Mouse (Mus musculus): ENCODE results near the gene Olfr806. TPM values are rescaled to one million over a fixed set of nuclear protein-coding genes. Genes with fewer than 3 reads are reported as not detected.

Gene Olfr806
- total RNA-seq (2023), result not detected in 2 replicates

DNA sequence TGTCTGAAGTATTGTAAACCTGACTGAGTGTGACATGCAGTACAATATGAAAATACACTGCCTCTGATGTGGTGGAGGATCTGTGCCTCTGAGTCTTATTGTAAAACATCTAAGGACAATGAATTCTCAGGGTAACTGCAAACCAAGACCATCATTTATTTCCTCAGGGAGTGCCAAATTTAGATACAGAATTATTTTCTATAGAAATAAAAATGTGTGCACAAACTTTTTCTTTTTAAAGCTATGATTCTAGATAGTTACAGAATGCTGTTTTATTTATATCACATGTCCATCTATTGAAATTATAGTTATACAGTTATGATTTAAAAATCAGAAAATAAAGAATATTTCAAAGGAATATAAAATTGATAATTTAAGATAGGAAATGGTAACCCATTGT, at the start of gene Olfr806:
Olfr806 (minus strand) TSS at position 101 of the 400 bp plus-strand sequence.

DNA sequence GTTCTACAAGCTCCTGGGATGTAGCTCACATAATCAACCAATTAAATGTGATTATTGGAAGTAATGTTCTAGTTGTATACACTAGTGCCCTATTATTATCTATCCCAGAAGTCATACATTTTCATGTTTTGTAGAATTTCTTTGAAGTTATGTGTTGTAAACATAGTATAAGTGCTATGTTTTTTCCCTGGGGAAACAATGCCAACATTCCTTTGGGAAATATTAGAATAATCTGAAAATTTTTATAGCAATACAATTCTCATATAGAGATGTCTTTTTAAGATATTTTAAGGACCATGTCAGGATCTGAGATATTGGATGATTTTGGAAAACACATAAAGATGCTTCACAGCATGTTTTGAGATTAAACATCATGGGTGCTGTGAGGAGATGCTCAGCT, 32.6 kb upstream of the Olfr806 start, which contains the start of gene Olfr809:
Olfr809 (plus strand) TSS at position 301 of the 400 bp plus-strand sequence.

DNA sequence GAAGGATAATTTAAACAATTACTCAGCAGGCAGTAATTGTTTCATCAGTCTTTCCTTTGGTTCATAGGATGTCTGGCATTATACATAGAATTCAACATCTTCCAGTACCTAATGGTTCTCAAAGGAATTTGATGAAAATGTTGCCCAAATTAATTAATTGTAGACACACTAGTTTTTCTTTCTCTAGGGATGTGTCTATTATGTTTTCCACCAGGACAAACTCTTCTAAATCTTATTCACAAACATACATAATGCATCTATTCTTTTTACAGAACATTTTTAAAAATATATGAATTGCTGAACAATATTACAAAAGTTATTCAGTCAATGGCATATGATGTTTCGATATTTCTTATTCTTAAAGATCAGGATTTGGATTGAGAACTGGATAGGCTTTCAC, 23.5 kb upstream of the Olfr806 start, which contains the start of gene Olfr808:
Olfr808 (plus strand) TSS at position 301 of the 400 bp plus-strand sequence.

DNA sequence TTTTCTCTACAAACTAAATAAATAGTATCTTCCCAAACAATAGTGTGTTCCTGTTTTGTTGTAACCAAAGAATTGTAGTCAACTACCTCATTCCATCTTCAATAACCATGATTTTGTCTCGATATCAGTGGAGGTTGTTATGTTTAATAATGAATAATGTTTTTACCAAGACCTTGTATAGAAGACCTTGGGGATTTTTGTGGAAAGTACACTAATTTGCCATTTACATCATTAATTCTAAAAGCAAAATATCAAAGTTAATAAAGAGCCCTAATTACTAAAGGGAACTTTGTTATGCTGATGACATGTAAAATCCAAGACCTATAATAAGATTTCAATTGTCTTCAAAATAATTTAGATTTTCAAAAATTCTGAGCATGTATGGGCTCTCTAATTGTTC, 16.0 kb upstream of the Olfr806 start, which contains the start of gene Olfr807:
Olfr807 (minus strand) TSS at position 101 of the 400 bp plus-strand sequence.

DNA sequence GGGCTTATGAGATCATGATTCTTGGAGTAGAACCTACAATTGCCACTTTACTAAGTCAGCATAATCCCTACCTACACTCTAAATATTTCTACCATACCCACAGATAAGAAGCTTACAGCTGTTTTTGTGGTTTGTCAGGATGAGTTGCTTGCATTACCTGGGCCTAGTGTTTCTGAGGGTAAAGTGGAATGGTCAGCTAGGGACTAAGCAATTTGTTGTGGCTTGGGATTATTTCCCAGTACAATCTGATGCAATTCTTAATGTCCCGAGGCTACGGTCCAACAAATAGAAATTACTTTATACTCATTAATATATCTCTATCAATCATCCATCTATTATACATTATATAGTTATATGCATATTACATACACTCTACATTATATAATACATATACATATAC, 12.4 kb downstream of the Olfr806 start, which contains the start of gene Olfr805:
Olfr805 (minus strand) TSS at position 101 of the 400 bp plus-strand sequence.

DNA sequence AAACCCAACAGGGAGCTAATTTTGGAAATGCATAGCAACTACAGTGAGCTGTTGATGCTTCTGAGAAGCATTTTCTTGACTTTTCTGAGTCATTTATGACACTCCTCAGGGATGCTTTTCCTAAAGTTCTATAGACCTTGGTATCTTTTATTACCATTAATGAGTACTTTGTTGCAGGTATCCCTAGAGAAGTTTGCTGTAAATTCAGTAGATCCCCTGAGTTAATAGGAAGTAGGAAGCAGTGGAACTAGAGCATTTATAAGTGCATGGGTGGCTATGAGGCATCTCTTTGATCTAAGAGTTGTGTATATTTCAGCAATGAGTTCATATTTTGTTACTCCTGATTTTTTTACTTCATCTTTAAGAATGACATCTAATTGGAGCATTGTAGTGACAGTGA, 38.8 kb downstream of the Olfr806 start, which contains the start of gene Olfr804:
Olfr804 (plus strand) TSS at position 301 of the 400 bp plus-strand sequence.

DNA sequence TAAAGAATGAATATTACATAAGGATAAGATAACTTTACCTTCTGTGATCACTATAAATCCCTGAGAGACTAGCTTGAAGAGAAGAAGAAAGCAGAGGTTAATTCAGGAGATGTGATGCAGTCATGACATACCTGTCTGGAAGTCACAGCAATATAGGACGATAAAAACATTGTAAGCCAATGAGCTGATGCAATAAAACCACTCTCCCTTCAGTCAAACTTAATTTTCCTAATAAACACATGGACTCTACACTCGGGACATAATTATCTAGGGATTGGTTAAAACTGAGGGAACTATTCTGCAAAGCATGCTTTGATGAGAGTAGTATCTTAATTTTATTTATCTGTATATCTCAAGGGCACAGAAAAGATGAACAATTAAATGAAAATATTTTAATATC, 47.5 kb downstream of the Olfr806 start, which contains the start of gene Olfr803:
Olfr803 (minus strand) TSS at position 101 of the 400 bp plus-strand sequence.

DNA sequence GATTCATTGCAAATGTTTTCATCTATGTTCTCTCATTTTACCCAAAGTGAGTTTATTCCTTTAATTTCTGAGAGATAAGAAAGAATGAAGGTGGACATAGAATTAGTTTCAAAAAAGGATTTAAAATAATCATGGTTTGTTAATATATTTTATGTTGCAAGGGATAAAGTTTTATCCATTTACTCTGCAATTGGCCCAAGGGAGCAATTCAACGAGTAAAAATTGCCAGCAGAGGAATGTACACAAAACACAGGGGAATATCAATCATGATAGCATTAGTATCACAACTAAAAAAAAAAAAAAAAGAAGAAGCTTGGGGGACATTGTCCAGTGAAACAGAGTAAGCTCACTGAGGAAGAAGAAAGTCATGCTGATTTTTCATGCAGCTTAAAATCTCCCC, 53.7 kb downstream of the Olfr806 start, which contains the start of gene Olfr802:
Olfr802 (minus strand) TSS at position 101 of the 400 bp plus-strand sequence.

Other genes starting within 250 kb of the Olfr806 start
- gene Olfr790, start 243.4 kb downstream of the Olfr806 start, total RNA-seq (2023), result not detected in 2 replicates
- gene Olfr791, start 220.1 kb downstream of the Olfr806 start, total RNA-seq (2023), result not detected in 2 replicates
- not detected in 2 replicates for gene Olfr792, start 202.8 kb downstream of the Olfr806 start, total RNA-seq (2023)
- gene Olfr794, start 174.3 kb downstream of the Olfr806 start, total RNA-seq (2023), result not detected in 2 replicates
- gene Olfr796, start 129.4 kb downstream of the Olfr806 start, total RNA-seq (2023), result not detected in 2 replicates
- gene Olfr798, start 114.0 kb downstream of the Olfr806 start, total RNA-seq (2023), result not detected in 2 replicates
- not detected in 2 replicates for gene Olfr799, start 104.4 kb downstream of the Olfr806 start, total RNA-seq (2023)
- not detected in 2 replicates for gene Olfr800, start 84.2 kb downstream of the Olfr806 start, total RNA-seq (2023)
- not detected in 2 replicates for gene Olfr801, start 68.1 kb downstream of the Olfr806 start, total RNA-seq (2023)
- gene Olfr802, start 53.8 kb downstream of the Olfr806 start, total RNA-seq (2023), result not detected in 2 replicates
- gene Olfr803, start 47.6 kb downstream of the Olfr806 start, total RNA-seq (2023), result not detected in 2 replicates
- gene Olfr804, start 38.7 kb downstream of the Olfr806 start, total RNA-seq (2023), result not detected in 2 replicates
- not detected in 2 replicates for gene Olfr805, start 12.5 kb downstream of the Olfr806 start, total RNA-seq (2023)
- gene Olfr807, start 15.9 kb upstream of the Olfr806 start, total RNA-seq (2023), result not detected in 2 replicates
- not detected in 2 replicates for gene Olfr808, start 23.6 kb upstream of the Olfr806 start, total RNA-seq (2023)
- gene Olfr809, start 32.7 kb upstream of the Olfr806 start, total RNA-seq (2023), result not detected in 2 replicates
- not detected in 2 replicates for gene Olfr810, start 53.0 kb upstream of the Olfr806 start, total RNA-seq (2023)
- gene Olfr811, start 62.5 kb upstream of the Olfr806 start, total RNA-seq (2023), result not detected in 2 replicates
- gene Olfr812, start 104.2 kb upstream of the Olfr806 start, total RNA-seq (2023), result not detected in 2 replicates
- not detected in 2 replicates for gene Olfr813, start 113.4 kb upstream of the Olfr806 start, total RNA-seq (2023)
- not detected in 2 replicates for gene Olfr814, start 137.9 kb upstream of the Olfr806 start, total RNA-seq (2023)
- not detected in 2 replicates for gene Olfr815, start 163.9 kb upstream of the Olfr806 start, total RNA-seq (2023)
- gene Olfr816, start 173.7 kb upstream of the Olfr806 start, total RNA-seq (2023), result not detected in 2 replicates
- not detected in 2 replicates for gene Olfr818, start 207.2 kb upstream of the Olfr806 start, total RNA-seq (2023)
- gene Olfr819, start 225.3 kb upstream of the Olfr806 start, total RNA-seq (2023), result not detected in 2 replicates
- not detected in 2 replicates for gene Olfr247, start 234.2 kb upstream of the Olfr806 start, total RNA-seq (2023)
- not detected in 2 replicates for gene Gm10310, start 243.1 kb upstream of the Olfr806 start, total RNA-seq (2023)

Measured in neutrophil, adult 65 days (primary cell).